Mouse (Mus musculus) megakaryocyte, embryonic 14.5 days (primary cell): ENCODE measurements around the gene Notum. TPM values are rescaled to one million over a fixed set of nuclear protein-coding genes. Genes with fewer than 3 reads are reported as not detected.

Source experiments
- H3K27me3 ChIP-seq: replicated peaks from 2 replicates; pipeline ENCODE3; 2012; ENCODE audit warnings: inconsistent platforms
- H3K36me3 ChIP-seq: replicated peaks from 2 replicates; pipeline ENCODE3; 2012; ENCODE audit warnings: low read length, inconsistent platforms, mixed read lengths
- H3K4me1 ChIP-seq: 2 replicates; pipeline ENCODE4 v1.6.1; 2012; ENCODE audit warnings: inconsistent platforms
- H3K4me3 ChIP-seq: replicated peaks from 2 replicates; pipeline ENCODE3; 2012; ENCODE audit warnings: moderate library complexity, mild to moderate bottlenecking, inconsistent platforms
- H3K9me3 ChIP-seq: 2 replicates; pipeline ENCODE4 v1.6.1; 2012; ENCODE audit warnings: inconsistent platforms
- FLI1 ChIP-seq: IDR thresholded peaks from 2 replicates; pipeline ENCODE4 v1.6.1; 2012; ENCODE audit warnings: low read length, inconsistent platforms, mixed read lengths
- GATA1 ChIP-seq: IDR thresholded peaks from 3 replicates; pipeline ENCODE4 v1.6.1; 2012; ENCODE audit warnings: mixed read lengths, low read length, inconsistent platforms, borderline replicate concordance
- polyA plus RNA-seq: library from polyadenylated mRNA; stranded (reverse); fragments of >175 nt; gene quantifications from 2 replicates; pipeline ENCODE4 v1.2.3, GENCODE M21; 2012; ENCODE audit warnings: low replicate concordance; ENCODE audit not compliant: insufficient read depth

Gene Notum
- polyA plus RNA-seq, 1 experiment, result 0.46 TPM

GRCm38 (mm10) chr11:120629911-120630310 is 31.1 kb downstream of the Notum start:
- H3K9me3 ChIP-seq, result no peaks in the 10 kb centered on the region
- H3K27me3 ChIP-seq, result no peaks in the 10 kb centered on the region
- TF ChIP-seq FLI1 (no peak), GATA1 (no peak)
- H3K36me3 ChIP-seq, result peaks cover 38% of the 10 kb centered on the region
- H3K4me1 ChIP-seq, result peaks cover 81% of the 10 kb centered on the region
- H3K4me3 ChIP-seq, result peak overlapping the region; percentile 93

GRCm38 (mm10) chr11:120629341-120629730 is 31.6 kb downstream of the Notum start:
- Histone ChIP-seq H3K4me1 (peaks cover 76% of the 10 kb centered on the region), H3K4me3 (peak overlapping the region; percentile 93)

GRCm38 (mm10) chr11:120628601-120629340 is 32.2 kb downstream of the Notum start:
- Histone ChIP-seq H3K4me1 (peaks cover 76% of the 10 kb centered on the region), H3K9me3 (no peaks in the 10 kb centered on the region), H3K27me3 (no peaks in the 10 kb centered on the region), H3K4me3 (peak overlapping the region; percentile 93), H3K36me3 (peaks cover 41% of the 10 kb centered on the region)
- no peak for TF ChIP-seq GATA1
- TF ChIP-seq FLI1, result no peak

More at GRCm38 (mm10) chr11:120629341-120629730, 31.6 kb downstream of the Notum start:
- TF ChIP-seq GATA1 (no peak), FLI1 (no peak)
- Histone ChIP-seq H3K9me3 (no peaks in the 10 kb centered on the region), H3K27me3 (no peaks in the 10 kb centered on the region), H3K36me3 (peaks cover 38% of the 10 kb centered on the region)

GRCm38 (mm10) chr11:120627468-120628300 is 33.3 kb downstream of the Notum start:
- H3K27me3 ChIP-seq, result no peaks in the 10 kb centered on the region
- H3K9me3 ChIP-seq, result no peaks in the 10 kb centered on the region
- peaks cover 52% of the 10 kb centered on the region for H3K36me3 ChIP-seq
- peak overlapping the region; percentile 93 for H3K4me3 ChIP-seq
- no peak for TF ChIP-seq GATA1
- TF ChIP-seq FLI1, result no peak
- peaks cover 85% of the 10 kb centered on the region for H3K4me1 ChIP-seq

GRCm38 (mm10) chr11:120626785-120627467 is 34.0 kb downstream of the Notum start:
- no peaks in the 10 kb centered on the region for H3K27me3 ChIP-seq
- H3K4me3 ChIP-seq, result peak overlapping the region; percentile 93
- TF ChIP-seq FLI1 (no peak), GATA1 (no peak)
- H3K36me3 ChIP-seq, result peaks cover 60% of the 10 kb centered on the region
- peaks cover 92% of the 10 kb centered on the region for H3K4me1 ChIP-seq
- no peaks in the 10 kb centered on the region for H3K9me3 ChIP-seq

- Histone ChIP-seq H3K36me3 (peaks cover 76% of the 10 kb centered on the region), H3K27me3 (no peaks in the 10 kb centered on the region), H3K4me3 (peak within 1 kb of the TSS; percentile 93), H3K4me1 (peaks cover 89% of the 10 kb centered on the region), H3K9me3 (no peaks in the 10 kb centered on the region)
- no peak for TF ChIP-seq GATA1
- no peak for TF ChIP-seq FLI1
These were observed 35.7 kb downstream of the Notum start, which contains the start of gene Sirt7 for GRCm38 (mm10) chr11:120625152-120625775. Sirt7 (minus strand) TSS chr11:120625240.

GRCm38 (mm10) chr11:120624680-120625111 is 36.3 kb downstream of the Notum start:
- TF ChIP-seq GATA1, result no peak
- TF ChIP-seq FLI1, result no peak; the same call in 1 of the 2 replicates
- peaks cover 82% of the 10 kb centered on the region for H3K36me3 ChIP-seq
- no peaks in the 10 kb centered on the region for H3K9me3 ChIP-seq
- H3K4me3 ChIP-seq, result peak overlapping the region; percentile 93
- H3K27me3 ChIP-seq, result no peaks in the 10 kb centered on the region
- H3K4me1 ChIP-seq, result peaks cover 91% of the 10 kb centered on the region

GRCm38 (mm10) chr11:120623961-120624679 is 36.9 kb downstream of the Notum start:
- peak overlapping the region; percentile 93 for H3K4me3 ChIP-seq
- peaks cover 87% of the 10 kb centered on the region for H3K4me1 ChIP-seq

More at GRCm38 (mm10) chr11:120623961-120624679, 36.9 kb downstream of the Notum start:
- H3K27me3 ChIP-seq, result no peaks in the 10 kb centered on the region
- TF ChIP-seq FLI1 (no peak), GATA1 (no peak)
- H3K9me3 ChIP-seq, result no peaks in the 10 kb centered on the region
- peaks cover 82% of the 10 kb centered on the region for H3K36me3 ChIP-seq
